Mouse (Mus musculus) kidney, adult 2 months (tissue): ENCODE results near the gene Syne2.

ENCODE experiments used
- CTCF ChIP-seq: fragments of 200-500 bp; conservative IDR thresholded peaks from 2 replicates; pipeline ENCODE4 v1.5.1; 2011; ENCODE audit warnings: low read depth, mild to moderate bottlenecking, control low read depth, low read length, moderate library complexity, mixed read lengths; ENCODE audit not compliant: insufficient read depth, insufficient read length
- POLR2A ChIP-seq: fragments of 200-500 bp; IDR thresholded peaks from one replicate; pipeline ENCODE4 v1.6.1; 2011; ENCODE audit warnings: low read depth, low read length, control low read depth

DNA sequence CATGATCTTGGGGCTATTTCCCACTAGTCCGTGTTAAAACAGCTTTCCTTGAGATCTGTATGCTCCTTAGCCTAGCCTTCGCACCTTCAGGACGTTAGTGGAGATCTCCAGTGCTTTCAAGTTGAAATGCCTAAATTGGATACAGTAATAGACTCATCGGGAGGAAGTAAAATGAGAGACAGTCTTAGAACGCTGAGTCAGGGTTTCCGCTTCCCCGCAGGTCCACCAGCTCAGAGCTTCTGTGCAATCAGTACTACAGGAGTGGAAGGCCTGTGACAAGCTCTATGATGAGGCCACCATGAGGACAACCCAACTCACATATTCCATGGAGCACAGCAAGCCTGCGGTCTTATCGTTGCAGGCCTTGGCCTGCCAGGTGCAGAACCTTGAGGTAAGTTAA is 233.9 kb downstream of the Syne2 start:
- TF ChIP-seq POLR2A, result no peak
- no peak for TF ChIP-seq CTCF
